In the genomic region with DNA sequence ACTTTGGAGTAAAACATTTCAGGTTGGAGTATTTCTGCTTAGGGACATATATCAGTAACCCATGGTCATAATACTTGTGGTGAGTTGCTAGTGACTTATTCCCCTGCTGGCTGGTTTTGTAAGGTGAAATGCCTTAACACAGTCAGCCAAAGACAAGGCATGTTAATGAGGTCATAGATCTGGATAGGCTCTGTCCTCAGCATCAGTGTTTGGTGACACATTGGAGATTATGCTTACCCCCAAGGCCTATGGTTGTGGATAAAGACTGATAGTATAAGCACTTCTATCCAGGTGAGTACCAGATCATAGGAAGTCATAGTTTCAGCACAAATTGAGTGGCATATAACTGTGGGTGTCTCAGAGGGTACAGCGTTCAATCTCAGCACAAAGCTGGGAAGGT, we compare ENCODE assay signal across 28 mouse cellular contexts. TPM values are rescaled to one million over a fixed set of nuclear protein-coding genes. Genes with fewer than 3 reads are reported as not detected.
A peak's percentile ranks its signal among the peaks of the same experiment; 100 is the strongest.
DNase-seq lines count a peak whose midpoint lies in the region; ATAC-seq and TF ChIP-seq lines count a peak whose summit lies in the region.
"Had no signal": no experiment of that assay in that cellular context is flagged by ENCODE, and none has a peak within 500 bp of the region (broad histone marks: within the 10 kb centered on the region; RNA-seq: fewer than 3 reads in every experiment).

No protein-coding gene starts in this region.

- no peak overlapping the region for H3K4me3 ChIP-seq in heart, adult 2 months
- peak overlapping the region; percentile 22; the same call in 1 of the 2 replicates for H3K4me3 ChIP-seq in liver, embryonic 11.5 days (ENCODE audit: low read depth, low read length)
- H3K4me3 ChIP-seq in forebrain, embryonic 11.5 days (ENCODE audit: low read depth, low read length) = no peak overlapping the region
- H3K4me3 ChIP-seq: embryonic facial prominence, embryonic 13.5 days; forebrain, embryonic 13.5 days; hindbrain, embryonic 10.5 days; hindbrain, embryonic 15.5 days; layer of hippocampus, adult 2 months; limb, embryonic 13.5 days; midbrain, embryonic 10.5 days; myocyte; neural tube, embryonic 12.5 days had no signal

- TF ChIP-seq CTCF in heart, adult 2 months (IDR thresholded peaks at IDR 0.05) = peak; percentile 15; the same call in 1 of the 2 replicates

- intact Hi-C loops in heart, adult 2 months (cut with DNase I) = loop anchor here (10.0 kb wide), 2 partner anchors 202 to 562 kb away; a partner anchor contains a TSS
- intact Hi-C loops in heart, postnatal 25 days (cut with DNase I) = loop anchor here (10.0 kb wide), 1 partner anchor 202 kb away; a partner anchor contains a TSS

- DNase-seq in heart, adult 2 months = no peak
- no peak for DNase-seq in heart, postnatal 25 days (ENCODE audit: low spot score)
- no peak for DNase-seq in liver, embryonic 11.5 days (ENCODE audit: low spot score)
- DNase-seq in liver = no peak
- peak; percentile 28 for DNase-seq in c-Kit-positive CD71-positive TER-119-positive erythroid progenitor cells, embryonic 14.5 days (ENCODE audit: low spot score)
- no peak for DNase-seq in forebrain, embryonic 11.5 days (ENCODE audit: low spot score)
- DNase-seq: adrenal gland, postnatal 25 days; cerebellum, adult 18-20 months; cerebellum, postnatal 10 days; gastrocnemius, postnatal 14 days; kidney, adult 2 months; kidney, postnatal 36 days; lung, embryonic 14.5 days; lung, postnatal 14 days; right cerebral cortex, postnatal 4 days; thymus, adult 2 months; thymus, postnatal 36 days had no signal

- peak overlapping the region; percentile 96 for H3K4me2 ChIP-seq in liver, embryonic 11.5 days
- no peak overlapping the region for H3K4me2 ChIP-seq in forebrain, embryonic 11.5 days (ENCODE audit: low read depth, low read length, severe bottlenecking)
- H3K4me2 ChIP-seq: embryonic facial prominence, embryonic 13.5 days; hindbrain, embryonic 15.5 days; limb, embryonic 13.5 days; lung, embryonic 14.5 days; neural tube, embryonic 12.5 days had no signal

- peak overlapping the region; percentile 26; the same call in 1 of the 2 replicates for H3K27ac ChIP-seq in heart, adult 2 months
- peak overlapping the region; percentile 90 for H3K27ac ChIP-seq in liver, embryonic 11.5 days (ENCODE audit: low read depth, low read length)
- no peak overlapping the region for H3K27ac ChIP-seq in forebrain, embryonic 11.5 days (ENCODE audit: low read depth, low read length)
- H3K27ac ChIP-seq: embryonic facial prominence, embryonic 13.5 days; forebrain, embryonic 13.5 days; hindbrain, embryonic 10.5 days; hindbrain, embryonic 15.5 days; layer of hippocampus, adult 2 months; limb, embryonic 13.5 days; midbrain, embryonic 10.5 days; neural tube, embryonic 12.5 days had no signal

- peaks cover 30% of the 10 kb centered on the region for H3K36me3 ChIP-seq in heart, adult 2 months (ENCODE audit: control insufficient read depth, insufficient read depth, low read length)
- H3K36me3 ChIP-seq in liver, embryonic 11.5 days (ENCODE audit: control insufficient read depth, insufficient read depth, low read length) = 0 out of 2 replicates have a peak, but pooled peaks cover under 1% of the 10 kb centered on the region
- H3K36me3 ChIP-seq in forebrain, embryonic 11.5 days (ENCODE audit: control insufficient read depth, insufficient read depth, low read length) = no peaks in the 10 kb centered on the region
- H3K36me3 ChIP-seq: hindbrain, embryonic 15.5 days had no signal

- H3K4me1 ChIP-seq in heart, adult 2 months (ENCODE audit: control insufficient read depth, insufficient read depth, low read length) = peaks cover 24% of the 10 kb centered on the region
- H3K4me1 ChIP-seq in liver, embryonic 11.5 days (replicated peaks; ENCODE audit: control insufficient read depth, insufficient read depth, low read length) = peaks cover 53% of the 10 kb centered on the region
- H3K4me1 ChIP-seq in forebrain, embryonic 11.5 days (replicated peaks; ENCODE audit: control insufficient read depth, insufficient read depth, low read length) = peaks cover 10% of the 10 kb centered on the region

- TF ChIP-seq EP300 in heart, adult 2 months (IDR thresholded peaks at IDR 0.05; ENCODE audit: insufficient read depth, low read depth, low read length) = no peak

- peaks cover 7% of the 10 kb centered on the region for H3K79me2 ChIP-seq in heart, adult 2 months (replicated peaks; ENCODE audit: control insufficient read depth, insufficient read depth, low read length)

- TF ChIP-seq POLR2A in heart, adult 2 months (IDR thresholded peaks at IDR 0.05; ENCODE audit: insufficient read depth, low read depth, low read length) = no peak

- H3K27me3 ChIP-seq in heart, adult 2 months (ENCODE audit: control insufficient read depth, insufficient read depth, low read length) = no peaks in the 10 kb centered on the region
- H3K27me3 ChIP-seq in liver, embryonic 11.5 days (replicated peaks; ENCODE audit: control insufficient read depth, insufficient read depth, low read length) = no peaks in the 10 kb centered on the region
- H3K27me3 ChIP-seq in forebrain, embryonic 11.5 days (ENCODE audit: control insufficient read depth, insufficient read depth, low read length) = no peaks in the 10 kb centered on the region
- H3K27me3 ChIP-seq: embryonic facial prominence, embryonic 13.5 days; forebrain, embryonic 13.5 days; hindbrain, embryonic 15.5 days; limb, embryonic 13.5 days; neural tube, embryonic 12.5 days had no signal

- ATAC-seq in liver, embryonic 11.5 days (replicated peaks; ENCODE audit: low FRiP score) = no peak
- ATAC-seq in megakaryocyte progenitor cell, adult 5-6 weeks (replicated peaks; ENCODE audit: poor library complexity) = 0 out of 2 replicates have a peak, but pooled peaks have one; percentile 11
- ATAC-seq in forebrain, embryonic 11.5 days (replicated peaks; ENCODE audit: low FRiP score) = no peak
- ATAC-seq: forebrain, embryonic 13.5 days; inflammation-experienced regulatory T-cells, adult 6 months had no signal

- no peaks in the 10 kb centered on the region for H3K9me3 ChIP-seq in liver, embryonic 11.5 days (ENCODE audit: control insufficient read depth, low read length)
- no peaks in the 10 kb centered on the region for H3K9me3 ChIP-seq in forebrain, embryonic 11.5 days (ENCODE audit: control insufficient read depth, low read length)
- H3K9me3 ChIP-seq: embryonic facial prominence, embryonic 13.5 days; forebrain, embryonic 13.5 days; hindbrain, embryonic 10.5 days; hindbrain, embryonic 15.5 days; limb, embryonic 13.5 days; midbrain, embryonic 10.5 days; neural tube, embryonic 12.5 days had no signal

- no peak overlapping the region for H3K9ac ChIP-seq in heart, adult 2 months (ENCODE audit: low read depth, low read length)
- H3K9ac ChIP-seq in liver, embryonic 11.5 days (ENCODE audit: low read depth, low read length) = no peak overlapping the region; the same call in 1 of the 2 replicates
- no peak overlapping the region for H3K9ac ChIP-seq in forebrain, embryonic 11.5 days (ENCODE audit: low read length)
- H3K9ac ChIP-seq: embryonic facial prominence, embryonic 13.5 days; forebrain, embryonic 13.5 days; hindbrain, embryonic 15.5 days; limb, embryonic 13.5 days; lung, embryonic 14.5 days; neural tube, embryonic 12.5 days had no signal

- 51% methylated on average over 1 of the region's 1 CpGs for WGBS in heart, adult 2 months
- WGBS in liver, embryonic 11.5 days = 100% methylated on average over 1 of the region's 1 CpGs
- 97% methylated on average over 1 of the region's 1 CpGs for WGBS in forebrain, embryonic 11.5 days

RNA-seq across cellular contexts. Expression of a gene that starts 5.6 kb away (rescaled TPM):
- 10 to 100 TPM; 31.2 to 32.7 TPM for total RNA-seq in heart, adult 2 months (2021)
- polyA plus RNA-seq in heart, adult 2 months (2012; rRNA removed) = 7.5 and 14.8 TPM in 2 replicates
- total RNA-seq in heart, postnatal 25 days (2021) = 10 to 100 TPM; 28.8 to 33.9 TPM
- 17.6 and 19.6 TPM in 2 replicates for polyA plus RNA-seq in liver, embryonic 11.5 days (2014; fragmentation: Nextera tagmentation; extraction: Ambion mirVana)
- total RNA-seq in megakaryocyte progenitor cell, adult 5-6 weeks (2015) = 15.8 and 21.1 TPM in 2 replicates
- 7.6 and 10.6 TPM in 2 replicates for total RNA-seq in megakaryocyte progenitor cell, adult 5-6 weeks (2017)
- 30.4 and 32.9 TPM in 2 replicates for polyA plus RNA-seq in forebrain, embryonic 11.5 days (2014; fragmentation: Nextera tagmentation; extraction: Ambion mirVana)

RNA-seq across cellular contexts. Expression of a gene that starts 18.0 kb away (rescaled TPM):
- 1 to 10 TPM; 1.1 to 1.7 TPM for total RNA-seq in heart, adult 2 months (2021)
- polyA plus RNA-seq in heart, adult 2 months (2012; rRNA removed) = 4.5 and 5.3 TPM in 2 replicates
- total RNA-seq in heart, postnatal 25 days (2021) = 1 to 10 TPM; 1.2 to 1.6 TPM
- 0.12 TPM in 1 of 2 replicates, not detected in the other for polyA plus RNA-seq in liver, embryonic 11.5 days (2014; fragmentation: Nextera tagmentation; extraction: Ambion mirVana)
- 0.59 and 1.6 TPM in 2 replicates for total RNA-seq in megakaryocyte progenitor cell, adult 5-6 weeks (2015)
- 1.1 and 1.2 TPM in 2 replicates for total RNA-seq in megakaryocyte progenitor cell, adult 5-6 weeks (2017)
- polyA plus RNA-seq in forebrain, embryonic 11.5 days (2014; fragmentation: Nextera tagmentation; extraction: Ambion mirVana) = 0.13 and 0.16 TPM in 2 replicates
- polyA plus RNA-seq: inflammation-experienced regulatory T-cells, adult 6 months; lung, embryonic 14.5 days had no signal

RNA-seq across cellular contexts. Expression of a gene that starts 32.4 kb away (rescaled TPM):
- total RNA-seq in heart, adult 2 months (2021) = 1,000 to 10,000 TPM in 1 of 2 experiments, 100 to 1,000 TPM in 1; 914 to 1,090 TPM
- polyA plus RNA-seq in heart, adult 2 months (2012; rRNA removed) = 320 TPM in 2 replicates
- 1,000 to 10,000 TPM; 1,102 to 1,112 TPM for total RNA-seq in heart, postnatal 25 days (2021)
- 419 and 473 TPM in 2 replicates for polyA plus RNA-seq in liver, embryonic 11.5 days (2014; fragmentation: Nextera tagmentation; extraction: Ambion mirVana)
- 245 and 275 TPM in 2 replicates for total RNA-seq in megakaryocyte progenitor cell, adult 5-6 weeks (2015)
- 222 and 254 TPM in 2 replicates for total RNA-seq in megakaryocyte progenitor cell, adult 5-6 weeks (2017)
- polyA plus RNA-seq in forebrain, embryonic 11.5 days (2014; fragmentation: Nextera tagmentation; extraction: Ambion mirVana) = 354 and 397 TPM in 2 replicates
